Comparison of ENCODE assay signal across 8 mouse cellular contexts in genomic region chr12:11437266-11437906, GRCm38 (mm10). TPM values are rescaled to one million over a fixed set of nuclear protein-coding genes. Genes with fewer than 3 reads are reported as not detected.
DNase-seq lines count a peak whose midpoint lies in the region; ATAC-seq lines count a peak whose summit lies in the region.

No protein-coding gene starts in this region.

- peak overlapping the region; percentile 35 for H3K27ac ChIP-seq in hindbrain, embryonic 13.5 days
- H3K27ac ChIP-seq in lung, embryonic 16.5 days (ENCODE audit: low read length), result no peak overlapping the region

- peak overlapping the region; percentile 47 for H3K4me3 ChIP-seq in hindbrain, embryonic 13.5 days
- H3K4me3 ChIP-seq in lung, embryonic 16.5 days (ENCODE audit: low read length), result peak overlapping the region; percentile 26; the same call in 1 of the 2 replicates

- peaks cover 21% of the 10 kb centered on the region for H3K27me3 ChIP-seq in hindbrain, embryonic 13.5 days
- H3K27me3 ChIP-seq in lung, embryonic 16.5 days (ENCODE audit: control insufficient read depth, insufficient read depth, low read depth, low read length), result peaks cover 14% of the 10 kb centered on the region; the same call in 1 of the 2 replicates

- H3K4me1 ChIP-seq in hindbrain, embryonic 13.5 days (replicated peaks), result peaks cover 21% of the 10 kb centered on the region
- 0 out of 2 replicates have a peak, but pooled peaks cover 5% of the 10 kb centered on the region for H3K4me1 ChIP-seq in lung, embryonic 16.5 days (replicated peaks; ENCODE audit: control insufficient read depth, insufficient read depth, low read length)

- H3K9ac ChIP-seq in hindbrain, embryonic 13.5 days, result peak overlapping the region; percentile 73
- no peak overlapping the region for H3K9ac ChIP-seq in lung, embryonic 16.5 days (ENCODE audit: low read length)

- WGBS in hindbrain, embryonic 13.5 days, result 19% methylated on average over 17 of the region's 17 CpGs
- 20% methylated on average over 17 of the region's 17 CpGs for WGBS in lung, embryonic 16.5 days

- H3K9me3 ChIP-seq in hindbrain, embryonic 13.5 days, result no peaks in the 10 kb centered on the region
- no peaks in the 10 kb centered on the region for H3K9me3 ChIP-seq in lung, embryonic 16.5 days (ENCODE audit: control insufficient read depth, low read length)

- no peaks in the 10 kb centered on the region for H3K36me3 ChIP-seq in hindbrain, embryonic 13.5 days
- no peaks in the 10 kb centered on the region for H3K36me3 ChIP-seq in lung, embryonic 16.5 days (ENCODE audit: control insufficient read depth, insufficient read depth, low read length)

- peak; percentile 21 for ATAC-seq in hindbrain, embryonic 13.5 days (ENCODE audit: low FRiP score)
- ATAC-seq in lung, embryonic 16.5 days (ENCODE audit: low read depth), result peak; percentile 66

- peak overlapping the region; percentile 67 for H3K4me2 ChIP-seq in hindbrain, embryonic 13.5 days
- peak overlapping the region; percentile 71 for H3K4me2 ChIP-seq in lung, embryonic 16.5 days (ENCODE audit: low read depth, low read length)

- DNase-seq in ZHBTc4 (ENCODE audit: low read depth, low spot score), result peak; percentile 95
- peak; percentile 96 to 97 for DNase-seq in cerebellum, postnatal 10 days
- DNase-seq in frontal cortex, postnatal 25 days (ENCODE audit: low spot score in 2 of 2), result peak; percentile 58 to 77
- DNase-seq in layer of hippocampus, postnatal 10 days (ENCODE audit: low spot score in 2 of 2), result peak; percentile 90 to 91
- peak; percentile 92 for DNase-seq in retina, embryonic 14.5 days (ENCODE audit: low spot score)
- DNase-seq in urinary bladder, postnatal 4 days (ENCODE audit: low spot score in 2 of 2), result peak; percentile 49 to 76

RNA-seq across cellular contexts. Expression of gene Vsnl1, which starts 1.0 kb away (rescaled TPM):
- 23.6 and 28.5 TPM in 2 replicates for polyA plus RNA-seq in hindbrain, embryonic 13.5 days (2015; fragmentation: Nextera tagmentation; extraction: Ambion mirVana)
- 100 to 1,000 TPM; 288 to 320 TPM for total RNA-seq in layer of hippocampus, postnatal 10 days (2021)
- polyA plus RNA-seq in lung, embryonic 16.5 days (2015; fragmentation: Nextera tagmentation; extraction: Ambion mirVana), result 5.5 and 7.1 TPM in 2 replicates

RNA-seq across cellular contexts. Expression of gene Rad51ap2, which starts 18.5 kb away (rescaled TPM):
- polyA plus RNA-seq in hindbrain, embryonic 13.5 days (2015; fragmentation: Nextera tagmentation; extraction: Ambion mirVana), result 0.27 and 0.47 TPM in 2 replicates
- total RNA-seq in layer of hippocampus, postnatal 10 days (2021), result under 1 TPM; 0.87 to 0.89 TPM
- 0.54 and 0.65 TPM in 2 replicates for polyA plus RNA-seq in lung, embryonic 16.5 days (2015; fragmentation: Nextera tagmentation; extraction: Ambion mirVana)
